Mouse (Mus musculus): ENCODE measurements at regions not wholly inside any gene's neighbourhood (a gene's known extent, or its start where the extent isn't known, plus 50 kb on each side); places are given as distances from the start of the nearest gene placed in this dataset.
A peak's percentile ranks its signal among the peaks of the same experiment; 100 is the strongest.

DNA sequence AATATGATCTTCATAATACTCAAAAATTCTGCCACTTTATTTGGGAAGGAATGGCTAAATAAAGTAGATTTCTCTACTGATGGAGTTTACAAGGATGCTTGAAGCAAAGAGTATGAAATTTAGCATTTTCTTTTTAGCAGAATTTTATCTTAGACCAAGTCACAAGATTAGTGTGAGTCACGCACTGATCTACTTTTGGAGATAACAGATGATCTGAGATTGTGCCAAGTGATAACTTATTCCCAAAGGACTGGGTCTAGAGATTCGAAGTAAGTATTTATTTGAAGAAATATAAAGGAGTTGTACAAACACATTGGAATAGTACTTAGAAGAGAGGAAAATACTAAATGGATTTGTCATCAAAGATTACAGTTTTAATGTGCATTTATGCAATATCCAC lies 67.8 kb upstream of the Tom1l1 start:
- Histone ChIP-seq H3K9me3 (ENCODE audit: control insufficient read depth, low read length) (no peaks in the 10 kb centered on the region), H3K4me1 (ENCODE audit: control insufficient read depth, insufficient read depth, low read length) (no peaks in the 10 kb centered on the region), H3K4me2 (ENCODE audit: low read depth, low read length) (no peak overlapping the region), H3K27ac (ENCODE audit: low read depth, low read length) (no peak overlapping the region), H3K9ac (replicated peaks; ENCODE audit: low read depth, low read length) (no peak overlapping the region), H3K4me3 (ENCODE audit: low read depth, low read length) (no peak overlapping the region), H3K36me3 (ENCODE audit: control insufficient read depth, insufficient read depth, low read length) (no peaks in the 10 kb centered on the region), H3K27me3 (ENCODE audit: control insufficient read depth, insufficient read depth, low read length) (no peaks in the 10 kb centered on the region)
- 84% methylated on average over 2 of the region's 2 CpGs for WGBS
- no peak for ATAC-seq (ENCODE audit: low read depth)

DNA sequence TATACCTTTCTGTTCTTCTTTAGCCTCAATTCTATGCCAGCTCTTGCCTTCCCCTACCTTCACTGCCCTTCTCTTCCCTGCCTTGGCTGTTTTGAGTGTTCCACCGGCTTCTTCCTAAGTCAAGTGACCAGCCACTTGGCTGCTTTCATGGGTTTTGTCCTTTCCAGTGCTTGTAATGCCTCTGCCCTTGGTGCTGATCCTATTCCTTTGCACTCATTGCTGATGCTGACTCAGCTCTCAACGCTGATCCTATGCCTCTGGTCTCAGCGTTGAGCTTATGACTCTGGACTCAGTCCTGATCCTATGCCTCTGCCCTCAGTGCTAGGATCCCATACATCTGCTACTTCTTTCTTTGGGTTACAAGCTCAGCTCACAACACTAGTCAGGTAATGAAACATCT lies 60.3 kb upstream of the Tom1l1 start:
- Histone ChIP-seq H3K9ac (replicated peaks; ENCODE audit: low read depth, low read length) (no peak overlapping the region), H3K27ac (ENCODE audit: low read depth, low read length) (no peak overlapping the region), H3K4me1 (ENCODE audit: control insufficient read depth, insufficient read depth, low read length) (no peaks in the 10 kb centered on the region), H3K27me3 (ENCODE audit: control insufficient read depth, insufficient read depth, low read length) (no peaks in the 10 kb centered on the region), H3K9me3 (ENCODE audit: control insufficient read depth, low read length) (no peaks in the 10 kb centered on the region; the same call in 1 of the 2 replicates), H3K4me2 (ENCODE audit: low read depth, low read length) (no peak overlapping the region), H3K4me3 (ENCODE audit: low read depth, low read length) (no peak overlapping the region), H3K36me3 (ENCODE audit: control insufficient read depth, insufficient read depth, low read length) (no peaks in the 10 kb centered on the region)
- WGBS, result 64% methylated on average over 3 of the region's 3 CpGs
- no peak for ATAC-seq (ENCODE audit: low read depth)

DNA sequence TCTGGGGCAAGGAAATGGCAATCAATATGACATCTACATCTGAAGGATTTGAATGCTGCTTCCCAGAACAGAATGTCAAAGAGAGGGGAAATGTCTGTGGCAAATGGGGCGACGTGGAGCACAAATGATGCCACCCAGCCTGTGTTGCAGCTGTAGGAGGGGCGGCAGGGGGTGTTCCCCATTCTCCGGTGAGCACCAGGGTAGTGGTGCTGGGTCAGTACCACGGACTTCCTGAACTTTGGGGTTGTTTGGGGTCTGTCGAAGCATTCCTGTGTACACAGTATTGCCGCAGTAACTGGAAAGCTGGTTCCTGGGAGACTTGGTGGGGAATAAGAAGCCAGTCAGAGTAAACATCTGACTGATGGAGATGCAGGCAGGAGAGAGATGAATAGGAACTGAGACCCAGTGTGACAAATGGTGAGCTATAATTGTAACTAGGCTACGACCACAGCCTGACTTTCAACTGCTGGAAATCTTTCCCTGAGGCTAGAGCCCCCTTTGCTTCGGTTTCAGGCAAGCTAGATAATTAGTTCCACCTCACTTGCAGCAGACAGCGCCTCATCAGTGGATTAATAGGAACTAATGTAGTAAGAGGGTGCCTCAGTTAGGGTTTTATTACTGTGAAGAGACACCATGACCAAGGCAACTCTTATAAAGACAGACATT lies 53.9 kb upstream of the Tom1l1 start:
- WGBS, result 47% methylated on average over 10 of the region's 10 CpGs
- H3K27me3 ChIP-seq (ENCODE audit: control insufficient read depth, insufficient read depth, low read length), result no peaks in the 10 kb centered on the region
- H3K36me3 ChIP-seq (ENCODE audit: control insufficient read depth, insufficient read depth, low read length), result no peaks in the 10 kb centered on the region
- no peak overlapping the region for H3K9ac ChIP-seq (replicated peaks; ENCODE audit: low read depth, low read length)
- no peak overlapping the region for H3K4me2 ChIP-seq (ENCODE audit: low read depth, low read length)
- H3K27ac ChIP-seq (ENCODE audit: low read depth, low read length), result no peak overlapping the region
- no peaks in the 10 kb centered on the region for H3K9me3 ChIP-seq (ENCODE audit: control insufficient read depth, low read length)
- ATAC-seq (ENCODE audit: low read depth), result peak; percentile 60; the same call in 1 of the 2 replicates
- 0 out of 2 replicates have a peak, but pooled peaks cover 4% of the 10 kb centered on the region for H3K4me1 ChIP-seq (ENCODE audit: control insufficient read depth, insufficient read depth, low read length)
- no peak overlapping the region for H3K4me3 ChIP-seq (ENCODE audit: low read depth, low read length)

DNA sequence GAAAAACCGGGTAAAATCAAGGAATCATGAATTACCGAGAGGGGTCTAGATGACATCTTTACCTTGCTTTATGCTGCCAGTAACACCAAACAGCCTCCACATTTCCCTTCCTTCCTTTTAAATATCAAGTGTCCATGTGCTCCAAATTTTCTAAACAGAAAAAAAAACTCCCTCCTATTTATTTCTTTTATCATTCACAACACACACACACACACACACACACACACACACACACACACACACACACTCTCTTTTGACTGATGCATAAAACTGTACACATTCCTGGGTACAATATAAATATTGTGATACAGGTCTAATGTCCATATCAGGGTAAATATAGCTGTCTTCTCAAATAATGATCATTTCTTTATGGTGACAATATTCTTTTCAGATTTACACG lies 51.3 kb upstream of the Tom1l1 start:
- Histone ChIP-seq H3K9ac (replicated peaks; ENCODE audit: low read depth, low read length) (no peak overlapping the region), H3K27me3 (ENCODE audit: control insufficient read depth, insufficient read depth, low read length) (no peaks in the 10 kb centered on the region), H3K27ac (ENCODE audit: low read depth, low read length) (no peak overlapping the region), H3K36me3 (ENCODE audit: control insufficient read depth, insufficient read depth, low read length) (no peaks in the 10 kb centered on the region), H3K9me3 (ENCODE audit: control insufficient read depth, low read length) (no peaks in the 10 kb centered on the region), H3K4me1 (ENCODE audit: control insufficient read depth, insufficient read depth, low read length) (0 out of 2 replicates have a peak, but pooled peaks cover 4% of the 10 kb centered on the region), H3K4me3 (ENCODE audit: low read depth, low read length) (no peak overlapping the region), H3K4me2 (ENCODE audit: low read depth, low read length) (no peak overlapping the region)
- 84% methylated on average over 3 of the region's 3 CpGs for WGBS
- ATAC-seq (ENCODE audit: low read depth), result no peak

DNA sequence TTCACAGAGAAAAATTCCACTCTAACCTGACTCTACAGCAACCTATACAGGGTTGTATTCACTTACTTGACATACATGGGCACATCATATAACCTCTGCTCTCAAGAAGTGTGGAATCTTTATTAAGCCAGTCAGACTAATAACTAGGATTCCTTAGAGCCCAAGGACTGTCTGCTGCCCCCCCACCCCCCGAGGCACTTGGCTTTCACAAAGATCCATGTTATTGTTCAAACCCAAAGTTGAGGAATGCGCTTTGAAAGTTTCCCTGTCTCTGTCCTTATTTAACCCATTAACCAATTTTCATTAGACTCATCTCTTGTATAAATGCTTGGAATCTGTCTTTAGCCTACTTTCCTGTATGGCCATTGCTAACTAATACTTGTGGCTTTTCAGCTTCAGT lies 50.6 kb upstream of the Tom1l1 start:
- no peak overlapping the region for H3K4me3 ChIP-seq (ENCODE audit: low read depth, low read length)
- no peak overlapping the region for H3K27ac ChIP-seq (ENCODE audit: low read depth, low read length)
- H3K27me3 ChIP-seq (ENCODE audit: control insufficient read depth, insufficient read depth, low read length), result no peaks in the 10 kb centered on the region
- no peak for ATAC-seq (ENCODE audit: low read depth)
- no peaks in the 10 kb centered on the region for H3K9me3 ChIP-seq (ENCODE audit: control insufficient read depth, low read length)
- H3K9ac ChIP-seq (replicated peaks; ENCODE audit: low read depth, low read length), result no peak overlapping the region
- no peak overlapping the region for H3K4me2 ChIP-seq (ENCODE audit: low read depth, low read length)
- H3K4me1 ChIP-seq (ENCODE audit: control insufficient read depth, insufficient read depth, low read length), result 0 out of 2 replicates have a peak, but pooled peaks cover 4% of the 10 kb centered on the region
- WGBS, result 80% methylated on average over 2 of the region's 2 CpGs
- H3K36me3 ChIP-seq (ENCODE audit: control insufficient read depth, insufficient read depth, low read length), result no peaks in the 10 kb centered on the region

Data from neural tube, embryonic 14.5 days (tissue).